Mouse (Mus musculus) lung, adult 2 months (tissue): ENCODE data around the gene Ano4.

ENCODE experiments used
- CTCF ChIP-seq: fragments of 200-500 bp; IDR thresholded peaks from 2 replicates; pipeline ENCODE4 v1.5.1; 2011; ENCODE audit warnings: mild to moderate bottlenecking, low read length, control low read depth; ENCODE audit not compliant: insufficient read depth
- POLR2A ChIP-seq: fragments of 200-500 bp; IDR thresholded peaks from 2 replicates; pipeline ENCODE4 v1.6.1; 2011; ENCODE audit warnings: low read depth, mild to moderate bottlenecking, control low read depth, low read length, borderline replicate concordance; ENCODE audit errors: extremely low read depth

DNA sequence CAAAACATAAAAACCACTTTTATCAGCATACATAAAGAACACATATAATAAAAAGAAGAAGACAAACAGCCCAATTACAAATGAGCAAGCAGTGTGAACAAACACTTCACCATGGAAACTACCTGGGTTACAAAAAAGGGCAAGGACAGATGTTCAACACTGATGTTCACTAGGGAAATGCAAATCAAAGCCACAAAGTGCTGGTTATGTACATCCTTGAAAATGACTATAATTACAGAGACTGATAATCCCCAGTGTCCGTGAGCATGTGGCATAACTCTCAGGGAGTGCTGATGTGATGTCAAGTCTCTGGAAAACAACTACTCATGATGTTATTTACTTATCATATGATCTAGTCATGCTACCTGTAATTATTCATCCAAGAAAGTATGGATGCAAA is 336.3 kb downstream of the Ano4 start:
- TF ChIP-seq CTCF (no peak), POLR2A (no peak)
